Mouse (Mus musculus) monocyte, adult 5-6 weeks (primary cell): ENCODE measurements at regions not wholly inside any gene's neighbourhood (a gene's known extent, or its start where the extent isn't known, plus 50 kb on each side); places are given as distances from the start of the nearest gene placed in this dataset.

Source experiments
- ATAC-seq: fragments of 153-309, 156-312 bp; replicated peaks from 2 replicates; pipeline ENCODE4 v1.8.0; 2017; ENCODE audit warnings: mild to moderate bottlenecking; ENCODE audit not compliant: low TSS enrichment, insufficient number of reproducible peaks, severe bottlenecking, poor library complexity, low FRiP score

GRCm38 (mm10) chr13:43959121-43959572 lies 174.6 kb downstream of the Cd83 start:
- ATAC-seq, result no peak

- no peak for ATAC-seq
Measured at GRCm38 (mm10) chr13:43961047-43961690, 176.6 kb downstream of the Cd83 start.

- ATAC-seq, result no peak
Measured at GRCm38 (mm10) chr13:43961987-43962386, 177.4 kb downstream of the Cd83 start.

GRCm38 (mm10) chr13:43963321-43963720 lies 178.7 kb downstream of the Cd83 start:
- ATAC-seq, result no peak

GRCm38 (mm10) chr13:43965256-43965905 lies 180.8 kb downstream of the Cd83 start:
- ATAC-seq, result no peak

GRCm38 (mm10) chr13:43967516-43967915 lies 182.9 kb downstream of the Cd83 start:
- ATAC-seq, result no peak

GRCm38 (mm10) chr13:43972906-43973305 lies 188.3 kb downstream of the Cd83 start:
- ATAC-seq, result no peak

- no peak for ATAC-seq
Measured at GRCm38 (mm10) chr13:43975281-43975680, 190.7 kb downstream of the Cd83 start.

GRCm38 (mm10) chr13:43975801-43976200 lies 191.2 kb downstream of the Cd83 start:
- no peak for ATAC-seq

GRCm38 (mm10) chr13:43976676-43977075 lies 192.1 kb downstream of the Cd83 start:
- no peak for ATAC-seq

GRCm38 (mm10) chr13:43987338-43987737 lies 202.8 kb downstream of the Cd83 start:
- ATAC-seq, result no peak

GRCm38 (mm10) chr13:43988421-43988820 lies 203.8 kb downstream of the Cd83 start:
- ATAC-seq, result no peak

- ATAC-seq, result no peak
Measured at GRCm38 (mm10) chr13:43990281-43991101, 205.9 kb downstream of the Cd83 start.

- no peak for ATAC-seq
Measured at GRCm38 (mm10) chr13:43991774-43992173, 207.2 kb downstream of the Cd83 start.

GRCm38 (mm10) chr13:43992968-43993367 lies 208.4 kb downstream of the Cd83 start:
- ATAC-seq, result no peak

- no peak for ATAC-seq
Measured at GRCm38 (mm10) chr13:43994361-43994760, 209.8 kb downstream of the Cd83 start.

- no peak for ATAC-seq
Measured at GRCm38 (mm10) chr13:43995623-43996022, 211.0 kb downstream of the Cd83 start.

- ATAC-seq, result no peak
Measured at GRCm38 (mm10) chr13:44001861-44002545, 217.4 kb downstream of the Cd83 start.

- no peak for ATAC-seq
Measured at GRCm38 (mm10) chr13:44012868-44013267, 228.3 kb downstream of the Cd83 start.
